Mouse (Mus musculus) brain, embryonic 14.5 days (tissue): ENCODE results near the gene Cfap298.

Source experiments
- CTCF ChIP-seq: fragments of 200-500 bp; IDR thresholded peaks from 2 replicates; pipeline ENCODE4 v1.5.1; 2012; ENCODE audit warnings: inconsistent platforms, mild to moderate bottlenecking, moderate library complexity, borderline replicate concordance; ENCODE audit not compliant: insufficient read depth, insufficient read length; ENCODE audit errors: extremely low read depth
- POLR2A ChIP-seq: fragments of 200-500 bp; IDR thresholded peaks from 2 replicates; pipeline ENCODE4 v1.6.1; 2012; ENCODE audit warnings: mild to moderate bottlenecking, inconsistent platforms, borderline replicate concordance; ENCODE audit not compliant: poor library complexity, insufficient read depth, insufficient read length, severe bottlenecking; ENCODE audit errors: extremely low read depth

- no peak for TF ChIP-seq CTCF
- TF ChIP-seq POLR2A = no peak
These were observed 42.8 kb downstream of the Cfap298 start for GRCm38 (mm10) chr16:90892081-90892480.
